Mouse (Mus musculus): ENCODE measurements around the gene Card19.

- TF ChIP-seq CTCF (IDR thresholded peaks at IDR 0.05) (peak; percentile 53), POLR2A (IDR thresholded peaks at IDR 0.05; ENCODE audit: insufficient read depth, low read depth, low read length) (no peak), EP300 (IDR thresholded peaks at IDR 0.05; ENCODE audit: insufficient read depth, low read depth, low read length) (no peak)
These were observed 59.2 kb downstream of the Card19 start for GRCm38 (mm10) chr13:49156645-49157044.

All from heart, adult 2 months (tissue).